Mouse (Mus musculus) cerebellum, adult 2 months (tissue): ENCODE measurements around the gene Mynn.

Source experiments
- CTCF ChIP-seq: fragments of 200-500 bp; IDR thresholded peaks from 2 replicates; pipeline ENCODE4 v1.5.1; 2011; ENCODE audit warnings: low read depth, mild to moderate bottlenecking, control low read depth, low read length, moderate library complexity, borderline replicate concordance; ENCODE audit not compliant: insufficient read depth
- POLR2A ChIP-seq: fragments of 200-500 bp; IDR thresholded peaks from 2 replicates; pipeline ENCODE4 v1.6.1; 2011; ENCODE audit warnings: low read length, control low read depth, borderline replicate concordance; ENCODE audit not compliant: insufficient read depth

- TF ChIP-seq CTCF (no peak), POLR2A (no peak)
These were observed 45.7 kb downstream of the Mynn start, which contains the start of gene Lrrc34 for GRCm38 (mm10) chr3:30647440-30648090.
